Mouse (Mus musculus) large intestine, adult 2 months (tissue): ENCODE results near the gene Btf3. TPM values are rescaled to one million over a fixed set of nuclear protein-coding genes. Genes with fewer than 3 reads are reported as not detected.

Experiments used
- DNase-seq: peaks from one replicate; pipeline ENCODE4 v3.0.0-alpha.2; 2012; ENCODE audit warnings: low read depth, low spot score
- WGBS: fragments of 180-500 bp; shearing (Covaris S2); methylation state at CpG from one replicate; pipeline ENCODE4 v1.1.7; 2018; 5-methylcytosine and 5-hydroxymethylcytosine counted together
- polyA plus RNA-seq: library from polyadenylated mRNA; depleted of rRNA; stranded (reverse); fragments of >200 nt; gene quantifications from 2 replicates; pipeline ENCODE4 v1.2.3, GENCODE M21; 2012; rRNA removed

The Btf3 gene
- polyA plus RNA-seq = 242 and 288 TPM in 2 replicates

DNA sequence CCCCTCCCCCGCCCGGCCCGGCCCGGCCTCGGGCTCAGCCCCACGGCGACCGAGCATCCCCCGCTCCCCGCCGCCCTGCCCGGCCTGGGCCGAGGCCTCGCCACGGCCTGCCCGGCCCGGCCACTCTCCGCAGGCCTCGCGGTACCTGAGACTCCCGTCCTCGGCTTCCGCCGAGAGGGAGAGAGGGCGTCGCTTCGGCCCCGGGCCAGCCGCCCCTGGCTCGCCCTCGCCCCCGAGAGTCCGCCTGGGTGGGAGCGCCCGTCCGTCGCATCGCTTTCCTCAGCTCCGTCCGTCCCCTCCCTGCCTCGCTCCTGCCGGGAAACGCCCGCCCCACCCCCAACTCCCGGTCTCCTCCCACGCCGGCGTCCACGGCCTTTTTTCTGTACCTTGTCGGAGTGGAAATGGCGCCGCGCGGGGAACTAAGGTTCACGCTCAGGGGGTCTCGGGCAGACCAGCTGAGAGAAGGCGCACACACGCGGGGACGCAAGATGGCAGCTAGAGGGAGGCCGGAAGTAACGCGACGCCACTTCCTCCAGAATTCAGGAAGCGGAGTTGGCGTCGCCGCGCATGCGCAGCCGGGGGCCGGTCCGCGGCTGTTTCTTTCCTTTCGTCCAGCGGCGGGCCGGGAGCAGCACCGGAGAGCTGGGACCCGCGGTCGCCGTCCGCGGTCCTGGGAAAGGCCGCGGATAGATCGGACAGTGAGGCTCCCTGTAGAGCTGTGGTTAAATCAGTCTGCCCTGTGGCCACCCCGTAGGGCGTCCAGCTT, at the start of gene Btf3:
TSS of gene Btf3 (minus strand) at position 527 of the 766 bp plus-strand sequence.
- under 1% methylated on average over 70 of the region's 90 CpGs for WGBS
- DNase-seq = peak; percentile 80

DNA sequence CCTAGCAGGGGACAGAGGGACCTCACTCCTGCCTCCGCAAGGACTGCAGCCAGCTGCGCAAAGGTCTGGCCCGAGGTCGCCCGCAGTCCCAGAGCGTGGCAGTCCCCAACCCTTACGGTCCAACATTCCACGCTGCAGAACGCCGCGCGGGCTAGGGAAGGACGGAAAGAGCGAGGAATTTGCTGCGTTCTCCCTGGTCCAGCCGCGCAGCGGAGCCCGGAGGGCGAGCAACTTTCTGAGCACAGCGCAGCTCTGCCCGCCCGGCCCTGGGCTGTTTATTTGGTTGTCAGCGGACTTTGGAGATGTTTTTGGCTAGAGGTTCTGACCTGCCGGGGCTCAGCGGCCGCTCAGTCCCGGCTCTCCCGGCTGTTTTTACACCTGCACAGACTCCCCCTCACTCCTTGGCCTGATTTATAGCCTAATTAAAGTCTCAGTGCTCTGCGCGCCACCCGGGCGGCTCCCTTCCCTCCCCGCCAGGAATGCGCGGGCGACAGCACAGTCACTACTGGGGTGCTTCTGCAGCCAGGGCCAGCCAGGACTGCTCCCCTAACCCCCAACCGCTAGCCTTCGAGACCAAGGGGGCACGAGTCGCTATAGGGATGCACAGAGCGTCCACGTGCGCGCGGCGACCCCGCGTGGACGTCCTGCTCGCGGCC, 49.1 kb upstream of the Btf3 start:
- WGBS = 4% methylated on average over 52 of the region's 52 CpGs
- no peak for DNase-seq

DNA sequence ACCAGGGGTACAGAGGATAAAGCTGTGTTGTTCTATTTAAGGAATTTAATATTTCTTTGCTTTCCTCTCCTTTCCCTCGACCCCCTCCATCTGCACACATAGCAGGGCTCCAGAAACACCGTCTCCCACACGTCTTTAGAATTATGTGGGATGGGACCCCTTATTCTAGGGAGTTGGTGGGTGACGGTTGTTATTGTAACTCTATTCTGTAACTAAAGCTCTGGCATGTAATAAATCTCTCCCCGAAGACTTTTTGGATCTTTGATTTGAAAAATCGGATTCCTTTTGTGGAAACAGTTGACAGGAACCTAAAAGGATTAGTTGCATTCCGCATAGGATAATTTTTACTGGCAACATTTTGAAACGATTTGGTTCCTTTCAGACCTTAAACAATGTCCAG, 48.3 kb upstream of the Btf3 start:
- 10% methylated on average over 8 of the region's 8 CpGs for WGBS
- no peak for DNase-seq

DNA sequence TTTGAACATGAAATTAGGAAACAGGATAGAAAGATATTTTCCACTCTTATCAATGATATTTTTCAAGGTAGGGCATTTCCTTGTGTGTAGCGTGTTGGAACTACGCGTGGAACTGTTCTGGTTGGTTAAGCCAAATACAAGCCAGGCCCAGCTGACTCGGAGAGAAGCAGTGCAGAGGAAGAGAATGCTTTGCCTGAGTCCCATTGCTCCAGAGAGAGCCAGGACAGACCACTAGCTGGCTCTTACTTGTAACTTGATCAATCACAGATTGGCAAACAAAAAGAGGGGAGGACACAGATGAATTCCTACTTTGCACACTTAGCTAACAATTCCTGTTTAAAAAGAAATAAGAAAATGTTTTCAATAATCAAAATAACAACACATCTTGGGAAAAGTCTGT, 46.2 kb upstream of the Btf3 start:
- 21% methylated on average over 4 of the region's 4 CpGs for WGBS
- DNase-seq = no peak

DNA sequence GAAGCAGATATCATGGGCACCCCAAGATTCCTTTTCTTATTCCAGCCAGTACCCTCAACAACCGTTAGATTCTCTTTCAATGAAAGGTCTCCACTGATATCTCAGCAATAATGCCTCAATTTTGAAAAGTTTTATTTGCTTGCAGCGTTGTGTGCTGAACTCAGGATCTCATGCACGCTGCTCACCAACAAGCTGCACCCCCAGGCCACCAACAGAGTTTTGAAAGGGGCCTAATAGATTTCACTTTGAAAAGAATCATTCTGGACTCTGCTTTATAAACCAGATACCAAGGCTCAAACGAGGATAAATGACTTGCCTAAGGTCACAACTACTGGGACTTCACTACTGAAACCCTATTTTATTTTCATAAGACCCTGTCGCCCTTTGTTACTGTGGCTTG, 44.4 kb upstream of the Btf3 start:
- no peak for DNase-seq
- WGBS = 17% methylated on average over 5 of the region's 5 CpGs

DNA sequence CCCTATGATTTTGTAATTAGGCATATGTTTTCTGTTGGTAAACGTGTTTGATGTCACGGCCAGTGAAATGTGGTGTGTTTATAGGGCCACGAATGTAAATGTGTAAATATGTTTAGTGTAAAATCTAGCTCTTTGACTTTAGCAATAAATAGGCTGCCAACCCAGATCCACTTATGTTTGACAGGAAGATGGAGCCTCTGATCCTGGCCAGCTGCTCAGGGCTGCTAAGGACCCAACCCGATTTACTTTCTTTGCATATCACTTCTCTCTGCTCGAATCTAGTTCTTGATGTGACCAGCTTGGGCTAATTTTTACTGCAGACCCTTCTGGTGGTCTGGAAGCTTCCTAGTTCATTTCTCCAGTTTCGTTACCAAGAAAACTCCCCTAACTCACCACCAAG, 43.6 kb upstream of the Btf3 start:
- 7% methylated on average over 6 of the region's 6 CpGs for WGBS
- DNase-seq = no peak

DNA sequence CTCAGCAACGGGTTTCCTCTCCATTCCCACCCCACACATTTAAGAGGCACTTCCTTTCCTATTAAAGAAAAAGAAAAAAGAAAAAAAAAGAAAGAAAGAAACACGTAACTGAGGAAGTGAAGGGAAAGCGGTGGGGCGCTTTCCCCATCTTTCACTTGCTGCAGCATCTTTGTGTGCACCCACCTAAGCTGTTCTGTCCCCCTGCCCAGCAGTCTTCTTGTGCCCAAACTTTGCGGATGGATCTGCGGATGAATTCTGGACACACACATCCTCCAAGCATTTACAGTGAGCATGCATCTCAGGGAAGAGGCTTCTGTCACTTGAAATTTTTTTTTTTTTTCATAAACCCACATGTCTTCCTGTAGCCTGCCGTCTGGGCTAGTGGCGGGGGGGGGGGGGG, 42.5 kb upstream of the Btf3 start:
- no peak for DNase-seq
- WGBS = 8% methylated on average over 7 of the region's 8 CpGs

DNA sequence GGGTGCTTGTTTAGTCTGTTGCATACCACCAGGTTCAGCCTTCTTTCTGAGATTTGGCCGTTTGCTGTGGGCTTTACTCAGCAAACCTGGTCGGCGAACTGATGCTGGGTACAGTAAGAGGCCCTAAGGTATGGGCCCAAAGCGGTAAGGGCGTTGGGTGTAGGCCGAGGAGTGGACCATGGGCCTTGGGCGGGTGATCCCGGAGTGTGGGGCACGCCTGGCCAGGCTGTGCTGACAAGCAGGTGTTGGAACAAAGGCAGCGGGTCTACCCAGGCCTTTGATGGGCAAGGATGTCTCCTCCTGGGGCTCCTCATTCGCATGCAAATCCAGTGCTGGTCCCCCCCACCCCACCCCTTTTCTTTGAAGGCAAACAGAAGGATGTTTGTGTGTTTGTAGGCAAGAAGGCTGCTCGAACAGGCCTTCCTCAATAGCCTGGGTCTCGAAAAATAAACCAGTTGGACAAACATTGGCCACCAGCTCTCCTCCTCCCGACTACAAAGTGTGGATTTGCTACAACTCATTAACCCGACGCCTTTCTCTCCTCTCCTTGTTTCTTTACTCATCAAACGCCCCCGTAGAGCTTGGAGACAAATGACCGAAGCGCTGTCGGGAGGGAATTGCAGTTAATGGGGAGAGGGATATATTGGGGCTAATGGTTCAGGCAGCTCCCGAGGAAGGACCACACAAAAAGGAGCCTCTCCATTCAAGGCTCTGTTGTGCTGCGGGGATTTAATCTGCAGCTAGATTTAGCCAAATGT, 41.8 kb upstream of the Btf3 start:
- 8% methylated on average over 23 of the region's 23 CpGs for WGBS
- DNase-seq = no peak

DNA sequence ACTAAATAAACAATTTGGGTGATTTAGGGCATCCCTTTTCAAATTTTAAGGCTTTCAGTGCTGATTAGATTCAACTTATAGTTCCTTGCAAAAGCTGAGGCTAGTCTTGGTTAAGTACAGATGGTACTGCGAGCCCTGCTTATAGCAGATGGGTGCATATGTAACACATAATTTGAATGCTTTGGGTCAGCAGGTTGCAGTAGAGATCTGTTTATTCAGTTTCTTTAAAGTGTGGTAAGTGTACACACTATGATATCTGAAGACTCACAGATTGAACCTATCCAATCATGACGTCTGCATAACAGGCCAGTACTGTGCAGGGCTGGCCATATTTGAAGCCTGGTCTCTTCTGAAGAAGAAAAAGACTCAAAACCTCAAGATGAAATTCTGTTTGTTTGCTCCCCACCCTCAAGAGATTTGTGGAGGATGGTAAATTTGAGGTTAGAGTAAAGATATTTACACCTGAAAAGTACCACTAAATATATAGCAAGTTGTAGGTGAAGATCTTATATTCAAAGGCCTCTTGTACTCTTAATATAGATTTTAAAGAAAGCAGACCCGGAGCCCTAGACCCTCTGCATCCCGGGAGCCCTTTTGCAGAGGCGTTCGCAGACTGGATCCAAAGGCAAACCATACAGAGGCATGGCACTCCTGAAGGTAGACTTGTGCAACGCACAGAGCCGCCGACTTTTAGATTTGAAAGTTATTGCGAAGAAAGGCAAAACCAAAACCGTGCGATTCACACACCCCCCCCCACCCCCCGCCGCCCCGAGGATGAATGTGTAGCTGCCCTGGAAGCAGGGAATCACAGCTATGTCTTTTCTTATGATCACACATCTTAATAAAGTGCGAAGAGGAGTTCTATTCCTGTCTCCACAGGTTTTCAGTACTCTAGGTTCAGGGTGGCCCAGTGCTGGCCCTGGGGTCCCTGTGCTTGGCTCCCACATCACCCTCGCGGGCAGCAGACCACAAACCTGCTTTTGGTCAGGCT, 40.9 kb upstream of the Btf3 start:
- no peak for DNase-seq
- WGBS = 12% methylated on average over 18 of the region's 18 CpGs

DNA sequence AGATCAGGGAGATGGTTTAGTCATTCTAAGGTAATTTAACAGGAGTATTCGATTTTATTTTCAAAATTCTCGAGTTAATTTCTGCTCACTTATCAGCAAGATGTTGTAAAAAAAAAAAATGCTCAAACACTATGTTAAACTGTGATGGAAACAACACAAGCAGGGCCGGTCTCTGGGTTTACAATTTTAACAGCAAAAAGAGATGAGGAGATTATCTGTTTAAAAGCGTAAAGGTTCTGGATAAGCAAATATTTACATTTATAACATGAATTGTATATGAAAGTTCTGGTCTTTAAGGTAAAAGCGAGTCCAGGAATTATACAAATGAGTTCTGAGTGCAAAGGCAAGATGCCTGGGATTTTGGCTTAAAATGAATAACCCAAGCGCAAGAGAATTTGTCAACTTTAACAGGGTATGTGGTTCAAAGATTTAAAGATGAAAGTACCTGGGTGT, 40.2 kb upstream of the Btf3 start:
- no peak for DNase-seq
- WGBS = 18% methylated on average over 6 of the region's 6 CpGs

DNA sequence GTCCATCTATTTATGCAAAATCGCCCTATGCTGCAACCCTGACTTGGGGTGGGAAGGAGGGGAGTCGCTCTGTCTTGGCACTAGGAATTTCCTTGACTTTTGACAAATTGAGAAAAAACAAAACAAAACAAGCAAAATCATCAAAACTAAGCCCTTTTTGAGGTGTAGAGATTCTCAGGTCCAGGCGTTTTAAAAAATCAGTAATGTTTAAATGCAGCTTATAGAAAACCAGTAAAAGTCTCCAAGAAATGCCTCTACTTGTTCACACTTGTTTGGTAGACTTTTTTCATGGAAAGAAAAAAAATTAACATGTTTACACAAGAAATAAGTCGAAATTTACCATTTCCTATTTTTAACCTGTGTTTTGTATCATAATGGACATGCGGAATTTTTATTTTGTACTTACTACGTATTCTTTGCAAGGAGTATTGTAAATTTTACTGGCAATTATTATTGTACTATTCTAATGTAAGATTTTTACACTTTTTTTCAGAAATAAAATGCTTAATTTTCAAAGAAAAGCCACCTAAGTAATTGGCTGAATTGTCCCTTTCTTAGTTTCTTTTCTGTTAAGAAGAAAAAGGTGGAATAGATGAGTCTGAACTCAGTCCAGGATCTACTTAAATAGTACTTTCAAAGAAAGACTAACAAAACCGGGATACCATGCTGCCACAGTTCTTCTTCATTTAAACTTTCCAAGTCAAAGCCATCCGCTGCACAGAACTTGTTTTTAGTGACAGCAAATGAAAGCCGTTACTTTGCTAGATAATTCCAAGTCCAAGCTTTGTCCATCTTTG, 39.6 kb upstream of the Btf3 start:
- 16% methylated on average over 9 of the region's 9 CpGs for WGBS
- no peak for DNase-seq

DNA sequence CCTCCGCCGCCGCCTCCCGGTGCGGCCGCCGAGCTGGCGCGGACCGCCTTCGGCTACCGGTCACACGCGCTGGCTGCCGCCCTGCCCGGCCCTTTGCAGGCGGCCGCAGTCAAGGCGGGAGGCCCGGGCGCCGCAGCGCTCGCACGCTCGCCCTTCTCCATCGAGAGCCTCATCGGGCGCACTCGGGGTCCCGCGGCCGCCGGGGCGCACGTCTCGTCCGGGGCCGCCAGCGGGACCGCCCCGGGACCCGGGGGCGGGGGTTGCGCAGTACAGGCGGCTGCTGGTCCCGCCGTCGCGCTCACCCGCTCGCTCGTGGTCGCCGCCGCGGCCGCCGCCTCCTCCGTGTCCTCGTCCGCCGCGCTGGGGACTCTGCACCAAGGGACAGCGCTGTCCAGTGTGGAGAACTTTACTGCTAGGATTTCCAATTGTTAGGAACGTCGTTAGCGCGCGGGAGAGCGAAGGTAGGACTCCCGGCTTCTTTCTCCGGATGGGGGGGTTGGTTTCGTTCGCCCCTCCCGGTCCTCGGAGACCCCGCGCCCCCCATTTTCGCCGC, 38.8 kb upstream of the Btf3 start:
- no peak for DNase-seq
- 1% methylated on average over 79 of the region's 81 CpGs for WGBS

DNA sequence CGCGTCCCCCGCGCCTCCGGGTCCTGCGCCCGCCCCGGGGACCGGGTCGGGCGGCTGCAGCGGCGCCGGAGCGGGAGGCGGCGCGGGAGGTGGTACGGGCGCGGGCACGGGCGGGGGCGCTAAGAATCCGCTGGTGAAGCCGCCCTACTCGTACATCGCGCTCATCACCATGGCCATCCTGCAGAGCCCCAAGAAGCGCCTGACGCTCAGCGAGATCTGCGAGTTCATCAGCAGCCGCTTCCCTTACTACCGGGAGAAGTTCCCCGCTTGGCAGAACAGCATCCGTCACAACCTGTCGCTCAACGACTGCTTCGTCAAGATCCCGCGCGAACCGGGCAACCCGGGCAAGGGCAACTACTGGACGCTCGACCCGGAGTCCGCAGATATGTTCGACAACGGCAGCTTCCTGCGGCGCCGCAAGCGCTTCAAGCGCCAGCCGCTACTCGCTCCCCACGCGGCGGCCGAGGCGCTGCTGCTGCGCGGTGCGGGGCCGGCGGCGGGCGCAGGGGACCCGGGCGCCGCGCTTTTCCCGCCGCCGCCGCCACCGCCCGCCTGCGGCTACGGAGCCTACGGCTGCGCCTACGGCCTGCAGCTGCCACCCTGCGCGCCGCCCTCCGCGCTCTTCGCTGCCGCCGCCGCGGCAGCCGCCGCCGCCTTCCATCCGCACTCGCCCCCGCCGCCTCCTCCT, 38.2 kb upstream of the Btf3 start:
- no peak for DNase-seq
- 1% methylated on average over 90 of the region's 102 CpGs for WGBS

DNA sequence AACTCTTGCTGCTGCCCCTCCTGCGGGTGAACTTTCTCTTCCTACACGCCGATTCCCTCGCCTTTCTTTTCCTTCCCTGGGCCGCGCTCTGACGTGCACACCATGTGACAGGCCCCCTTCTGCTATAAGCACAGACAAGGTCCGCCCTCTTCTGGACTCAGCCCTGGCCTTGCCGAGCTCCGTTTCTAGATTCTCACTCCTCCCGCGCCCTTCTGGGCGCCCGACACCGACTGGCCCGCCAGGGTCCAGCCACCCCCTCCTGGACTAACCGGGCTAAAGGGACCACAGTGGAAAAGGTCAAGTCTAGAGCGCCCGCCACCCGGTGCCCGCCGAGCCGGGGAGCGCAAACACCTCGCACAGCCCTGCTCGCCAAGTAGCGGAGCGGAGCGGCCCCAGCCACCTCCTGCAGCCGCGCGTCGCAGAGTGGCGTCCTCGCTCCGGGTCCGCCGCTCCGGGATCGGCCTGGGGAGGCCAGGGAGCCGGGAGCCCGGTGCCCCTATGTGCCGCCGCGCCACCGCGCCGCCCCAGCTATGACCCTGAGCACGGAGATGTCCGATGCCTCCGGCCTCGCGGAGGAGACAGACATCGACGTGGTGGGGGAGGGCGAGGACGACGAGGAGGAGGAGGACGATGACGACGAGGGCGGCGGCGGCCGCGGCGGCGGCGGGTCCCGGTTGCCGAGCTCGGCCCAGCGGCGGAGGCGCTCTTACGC, 37.4 kb upstream of the Btf3 start, which contains the start of gene Foxd1:
TSS of gene Foxd1 (plus strand) at position 153 of the 712 bp plus-strand sequence.
- DNase-seq = no peak
- WGBS = 1% methylated on average over 72 of the region's 76 CpGs

DNA sequence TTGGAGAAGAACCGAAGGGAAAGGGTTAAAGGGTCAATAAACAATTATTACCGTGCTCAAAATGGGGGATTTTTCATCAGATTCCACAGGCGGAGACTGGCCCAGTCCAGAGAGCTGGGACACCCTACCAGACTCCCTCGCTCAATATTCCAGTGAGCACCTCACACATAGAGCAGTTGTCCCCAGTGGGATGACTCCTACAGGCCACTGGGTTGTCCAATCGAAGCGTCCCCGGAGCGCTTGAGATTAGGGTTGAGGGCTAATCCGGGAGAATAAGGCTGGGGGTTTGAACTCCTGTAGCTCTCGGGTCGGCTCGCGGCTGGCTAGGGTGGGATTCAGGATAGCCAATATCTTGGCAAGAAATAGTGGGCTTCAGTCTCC, 36.9 kb upstream of the Btf3 start:
- WGBS = 3% methylated on average over 13 of the region's 13 CpGs
- DNase-seq = no peak

DNA sequence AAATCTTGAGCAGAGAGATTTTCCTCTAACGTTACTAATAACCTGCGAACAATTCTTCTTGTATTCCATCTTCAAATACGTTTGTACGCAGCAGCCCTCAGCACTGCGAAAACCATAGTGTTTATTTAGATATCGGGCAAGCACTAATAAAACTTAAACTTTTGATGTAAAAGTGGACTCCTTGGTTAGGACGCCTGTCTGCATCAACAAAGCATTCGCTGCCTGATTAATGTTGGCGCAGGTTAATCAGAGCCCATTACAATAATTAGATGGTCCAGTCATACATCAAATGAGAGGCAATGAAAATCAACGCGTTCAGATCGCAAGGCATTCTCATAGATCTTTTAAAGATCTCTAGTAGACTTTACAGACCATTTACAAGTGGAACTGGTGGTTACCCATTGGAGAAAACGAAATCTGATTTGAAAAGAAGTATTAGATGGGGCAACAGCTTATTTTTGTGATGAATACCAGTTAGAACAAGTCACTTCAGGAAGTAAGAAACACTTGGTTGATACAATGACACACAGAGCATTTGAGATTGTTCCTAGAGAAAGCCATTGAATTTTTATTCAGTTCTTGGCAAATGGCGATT, 35.7 kb upstream of the Btf3 start:
- WGBS = 15% methylated on average over 14 of the region's 14 CpGs
- no peak for DNase-seq

DNA sequence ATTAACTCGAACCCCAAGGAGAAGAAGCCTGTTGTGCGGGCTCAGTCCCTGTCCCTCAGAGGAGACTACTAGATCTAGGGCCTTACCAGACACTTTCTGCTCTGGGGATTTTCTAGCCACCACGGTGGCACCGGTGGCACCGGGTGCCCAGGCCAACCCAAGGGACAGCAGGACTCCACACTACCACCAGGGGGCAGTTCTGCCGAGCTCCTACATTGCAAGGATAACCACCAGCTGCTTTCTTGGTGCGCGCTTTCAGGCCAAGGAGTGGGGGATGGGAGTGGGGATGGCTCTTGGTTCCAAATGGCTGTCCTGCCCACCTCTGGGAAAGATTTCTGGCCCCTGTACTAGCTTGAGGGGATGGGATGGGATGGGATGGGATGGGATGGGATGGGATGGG, 34.7 kb upstream of the Btf3 start:
- 17% methylated on average over 8 of the region's 8 CpGs for WGBS
- no peak for DNase-seq
